Mouse (Mus musculus) lung, embryonic 15.5 days (tissue): ENCODE results near the gene Gna13. TPM values are rescaled to one million over a fixed set of nuclear protein-coding genes. Genes with fewer than 3 reads are reported as not detected.

ENCODE experiments used
- ATAC-seq: fragments of 200-750 bp; cut with Nextera tagmentation; 2 replicates; pipeline ENCODE4 v1.8.0; 2017; ENCODE audit warnings: moderate number of reproducible peaks, borderline replicate concordance; ENCODE audit not compliant: low FRiP score, low TSS enrichment; ENCODE audit errors: extremely low read depth
- H3K27ac ChIP-seq: fragments of 300-500 bp; sonication (generic); 2 replicates; pipeline ENCODE4 v1.5.1; 2015; ENCODE audit warnings: moderate library complexity, mild to moderate bottlenecking, inconsistent platforms
- H3K27me3 ChIP-seq: fragments of 300-500 bp; sonication (generic); 2 replicates; pipeline ENCODE4 v1.6.1; 2015; ENCODE audit warnings: inconsistent platforms
- H3K36me3 ChIP-seq: fragments of 300-500 bp; sonication (generic); 2 replicates; pipeline ENCODE4 v1.6.1; 2015; ENCODE audit warnings: inconsistent platforms
- H3K4me1 ChIP-seq: fragments of 300-500 bp; sonication (generic); 2 replicates; pipeline ENCODE4 v1.6.1; 2015; ENCODE audit warnings: inconsistent platforms
- H3K4me2 ChIP-seq: fragments of 300-500 bp; sonication (generic); 2 replicates; pipeline ENCODE4 v1.6.1; 2015; ENCODE audit warnings: inconsistent platforms, mild to moderate bottlenecking, moderate library complexity
- H3K4me3 ChIP-seq: fragments of 300-500 bp; sonication (generic); 2 replicates; pipeline ENCODE4 v1.5.1; 2015; ENCODE audit warnings: mild to moderate bottlenecking, inconsistent platforms
- H3K9ac ChIP-seq: fragments of 300-500 bp; sonication (generic); 2 replicates; pipeline ENCODE4 v1.6.1; 2015; ENCODE audit warnings: inconsistent platforms
- H3K9me3 ChIP-seq: fragments of 300-500 bp; sonication (generic); 2 replicates; pipeline ENCODE4 v1.6.1; 2016; ENCODE audit warnings: inconsistent platforms
- WGBS: fragments of 180-500 bp; shearing (Covaris S2); methylation state at CpG from one replicate; pipeline ENCODE4 v1.1.7; 2015; 5-methylcytosine and 5-hydroxymethylcytosine counted together
- polyA plus RNA-seq: library from polyadenylated mRNA; unstranded; fragments of >200 nt; fragmentation: Nextera tagmentation; extraction: Ambion mirVana; gene quantifications from 2 replicates; pipeline ENCODE4 v1.2.1, GENCODE M21; 2015

Gna13 gene
- polyA plus RNA-seq, 1 experiment from 2014 or later: 27.8 TPM

DNA sequence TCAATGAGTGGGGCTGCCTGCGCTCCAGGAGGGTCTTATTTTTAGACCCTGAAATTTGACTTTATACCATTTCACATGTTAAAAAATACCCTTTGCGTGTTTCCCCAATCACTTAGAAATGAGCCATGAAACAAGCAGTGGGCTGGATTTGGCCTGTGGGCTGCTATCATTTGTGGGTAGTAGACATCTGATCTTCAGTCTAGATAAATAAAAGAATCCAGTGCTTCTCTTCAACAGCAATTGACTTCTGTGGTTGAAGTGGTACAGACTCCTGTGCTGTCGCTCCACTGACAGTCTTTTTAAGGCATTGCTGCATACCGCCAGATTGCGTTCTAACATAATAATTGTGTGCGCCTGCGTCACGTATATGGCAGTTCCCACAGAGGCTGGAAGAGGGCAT is 22.7 kb downstream of the Gna13 start:
- Histone ChIP-seq H3K9ac (no peak overlapping the region), H3K27ac (no peak overlapping the region), H3K9me3 (no peaks in the 10 kb centered on the region), H3K4me1 (peaks cover 10% of the 10 kb centered on the region), H3K36me3 (no peaks in the 10 kb centered on the region), H3K27me3 (no peaks in the 10 kb centered on the region), H3K4me3 (no peak overlapping the region), H3K4me2 (no peak overlapping the region)
- no peak for ATAC-seq
- WGBS: 87% methylated on average over 8 of the region's 8 CpGs

DNA sequence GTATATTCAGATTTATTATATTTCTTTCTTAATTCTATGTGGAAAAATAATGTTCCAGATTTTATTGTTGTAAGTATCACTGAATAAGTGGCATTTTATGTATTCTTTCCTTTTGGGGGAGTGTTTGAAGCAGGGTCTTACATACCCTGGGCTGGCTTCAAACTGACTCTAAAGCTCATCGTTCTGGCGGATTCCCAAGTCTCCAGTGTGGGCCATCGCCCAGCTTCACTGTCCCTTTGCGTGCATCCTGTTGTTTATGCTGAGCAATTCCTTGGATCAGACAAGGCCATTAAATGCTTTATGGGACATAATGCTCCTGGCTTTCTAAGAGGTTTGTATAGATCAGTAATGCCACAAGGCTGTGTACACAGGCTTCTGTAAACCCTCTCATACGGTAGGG is 26.4 kb downstream of the Gna13 start:
- WGBS: 53% methylated on average over 5 of the region's 5 CpGs
- H3K36me3 ChIP-seq: peaks cover 6% of the 10 kb centered on the region; the same call in 1 of the 2 replicates
- no peaks in the 10 kb centered on the region for H3K9me3 ChIP-seq
- no peak overlapping the region for H3K27ac ChIP-seq
- H3K4me3 ChIP-seq: no peak overlapping the region
- no peak overlapping the region for H3K4me2 ChIP-seq
- peaks cover 7% of the 10 kb centered on the region for H3K4me1 ChIP-seq
- no peaks in the 10 kb centered on the region for H3K27me3 ChIP-seq
- no peak for ATAC-seq
- no peak overlapping the region for H3K9ac ChIP-seq

GRCm38 (mm10) chr11:109391200-109391599 is 28.6 kb downstream of the Gna13 start:
- Histone ChIP-seq H3K4me2 (no peak overlapping the region), H3K4me3 (no peak overlapping the region), H3K36me3 (peaks cover 20% of the 10 kb centered on the region; the same call in 1 of the 2 replicates), H3K4me1 (peaks cover 7% of the 10 kb centered on the region), H3K9me3 (no peaks in the 10 kb centered on the region), H3K9ac (no peak overlapping the region), H3K27ac (no peak overlapping the region), H3K27me3 (no peaks in the 10 kb centered on the region)
- WGBS: 86% methylated on average over 7 of the region's 7 CpGs
- no peak for ATAC-seq

DNA sequence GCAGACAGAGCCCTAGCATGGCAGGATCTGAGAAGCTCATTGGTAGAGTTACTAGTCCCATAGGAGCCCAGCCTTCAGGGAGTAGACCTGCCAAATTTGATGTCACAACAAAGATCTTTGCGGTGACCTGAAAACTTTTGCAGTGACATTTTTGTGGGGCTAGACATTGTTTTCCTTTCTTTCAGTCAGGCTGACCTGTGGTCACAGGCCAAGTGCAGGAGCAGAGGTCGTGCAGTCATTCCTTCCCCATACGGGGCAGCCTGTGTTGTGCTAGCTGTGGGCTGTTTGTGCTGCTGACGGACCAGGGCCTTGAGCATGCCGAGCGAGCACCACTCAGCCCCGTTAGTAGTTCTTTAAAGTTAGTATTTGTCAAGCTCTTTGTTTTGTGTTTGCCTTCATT is 29.1 kb downstream of the Gna13 start:
- WGBS: 64% methylated on average over 7 of the region's 7 CpGs
- H3K4me2 ChIP-seq: no peak overlapping the region
- no peak for ATAC-seq
- peaks cover 25% of the 10 kb centered on the region; the same call in 1 of the 2 replicates for H3K36me3 ChIP-seq
- H3K4me3 ChIP-seq: no peak overlapping the region
- no peak overlapping the region for H3K27ac ChIP-seq
- H3K27me3 ChIP-seq: no peaks in the 10 kb centered on the region
- H3K9ac ChIP-seq: no peak overlapping the region
- peaks cover 7% of the 10 kb centered on the region for H3K4me1 ChIP-seq
- no peaks in the 10 kb centered on the region for H3K9me3 ChIP-seq

DNA sequence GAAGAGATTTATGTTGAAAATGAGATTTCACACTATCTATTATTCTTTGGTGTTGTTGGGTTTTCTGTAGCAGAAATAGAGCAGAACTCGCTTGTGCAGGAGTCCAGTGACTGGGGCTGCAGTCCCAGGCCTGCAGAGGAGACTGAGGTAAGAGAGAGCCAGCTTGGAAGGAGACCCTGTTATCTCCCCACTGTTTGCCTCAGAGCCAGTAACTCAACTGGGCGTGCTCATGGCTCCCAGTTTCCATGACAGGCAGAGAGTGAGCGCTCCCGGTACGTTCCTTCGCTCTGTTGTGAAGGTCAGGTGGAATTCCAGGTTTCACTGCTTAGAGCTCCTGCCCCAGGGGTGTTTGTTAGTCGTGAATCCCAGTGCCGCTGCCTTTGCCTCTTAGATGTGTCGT is 30.0 kb downstream of the Gna13 start:
- H3K27ac ChIP-seq: no peak overlapping the region
- 82% methylated on average over 9 of the region's 9 CpGs for WGBS
- H3K36me3 ChIP-seq: peaks cover 31% of the 10 kb centered on the region; the same call in 1 of the 2 replicates
- H3K4me3 ChIP-seq: no peak overlapping the region
- no peaks in the 10 kb centered on the region for H3K9me3 ChIP-seq
- H3K4me1 ChIP-seq: peaks cover 7% of the 10 kb centered on the region
- no peak for ATAC-seq
- H3K27me3 ChIP-seq: no peaks in the 10 kb centered on the region
- no peak overlapping the region for H3K4me2 ChIP-seq
- no peak overlapping the region for H3K9ac ChIP-seq

DNA sequence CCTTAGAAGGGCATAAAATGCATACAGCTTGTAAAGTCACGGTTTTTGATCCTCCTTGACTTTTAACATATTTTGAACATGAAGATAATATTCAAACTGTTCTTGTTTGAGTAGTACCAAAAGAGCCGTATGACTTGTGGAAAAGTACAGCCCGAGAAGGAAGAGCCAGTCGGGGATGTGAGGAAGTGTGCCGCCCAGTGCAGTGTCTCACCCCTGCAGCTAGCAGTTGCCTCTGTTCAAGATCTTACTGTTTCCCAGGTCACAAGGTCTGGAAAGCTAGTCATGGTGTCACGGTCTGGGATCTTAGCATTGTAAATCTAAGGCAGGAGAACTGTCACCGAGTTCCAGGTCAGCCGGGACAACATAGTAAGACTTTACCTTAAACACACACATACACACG is 32.1 kb downstream of the Gna13 start:
- Histone ChIP-seq H3K27ac (no peak overlapping the region), H3K4me3 (no peak overlapping the region), H3K27me3 (no peaks in the 10 kb centered on the region), H3K4me1 (no peaks in the 10 kb centered on the region), H3K4me2 (no peak overlapping the region), H3K36me3 (peaks cover 39% of the 10 kb centered on the region; the same call in 1 of the 2 replicates), H3K9me3 (no peaks in the 10 kb centered on the region), H3K9ac (no peak overlapping the region)
- ATAC-seq: no peak
- WGBS: 86% methylated on average over 9 of the region's 9 CpGs

DNA sequence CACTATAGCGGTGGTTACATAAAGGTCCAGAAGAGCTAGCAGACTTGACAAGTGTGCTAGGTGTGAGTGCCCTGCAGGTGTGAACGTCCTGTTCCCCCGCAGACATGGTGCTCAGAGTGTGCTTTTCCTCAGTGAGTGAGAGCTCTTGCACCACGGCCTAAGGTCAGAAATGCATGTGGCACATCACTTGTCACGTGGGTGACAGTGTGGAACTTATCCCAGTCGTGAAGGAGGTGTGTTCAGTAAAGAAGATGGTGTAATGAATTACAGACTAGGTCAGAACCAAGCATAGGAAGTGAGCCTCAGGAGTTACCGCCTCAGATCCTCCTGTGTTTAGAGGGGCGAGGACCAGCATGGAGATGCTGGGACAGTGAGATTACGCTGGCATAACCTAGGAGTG is 32.7 kb downstream of the Gna13 start:
- H3K4me3 ChIP-seq: no peak overlapping the region
- H3K36me3 ChIP-seq: peaks cover 39% of the 10 kb centered on the region; the same call in 1 of the 2 replicates
- H3K27ac ChIP-seq: no peak overlapping the region
- H3K4me1 ChIP-seq: no peaks in the 10 kb centered on the region
- whole genome bisulfite sequencing: 81% methylated on average over 9 of the region's 9 CpGs
- no peak for ATAC-seq
- H3K9ac ChIP-seq: no peak overlapping the region
- H3K9me3 ChIP-seq: no peaks in the 10 kb centered on the region
- no peak overlapping the region for H3K4me2 ChIP-seq
- H3K27me3 ChIP-seq: no peaks in the 10 kb centered on the region

- H3K27ac ChIP-seq: no peak overlapping the region
- no peaks in the 10 kb centered on the region for H3K4me1 ChIP-seq
- H3K36me3 ChIP-seq: no peaks in the 10 kb centered on the region
- H3K9ac ChIP-seq: no peak overlapping the region
- no peaks in the 10 kb centered on the region for H3K27me3 ChIP-seq
- H3K4me3 ChIP-seq: no peak overlapping the region
- H3K4me2 ChIP-seq: no peak overlapping the region
- H3K9me3 ChIP-seq: no peaks in the 10 kb centered on the region
- ATAC-seq: no peak
- WGBS: 82% methylated on average over 5 of the region's 5 CpGs
Observed at GRCm38 (mm10) chr11:109406431-109406830, 43.8 kb downstream of the Gna13 start.

- H3K36me3 ChIP-seq: no peaks in the 10 kb centered on the region
- no peak overlapping the region for H3K27ac ChIP-seq
- H3K9me3 ChIP-seq: no peaks in the 10 kb centered on the region
- H3K4me3 ChIP-seq: no peak overlapping the region
- H3K4me1 ChIP-seq: no peaks in the 10 kb centered on the region
- no peak overlapping the region for H3K9ac ChIP-seq
- 83% methylated on average over 15 of the region's 15 CpGs for WGBS
- no peak overlapping the region for H3K4me2 ChIP-seq
- ATAC-seq: no peak
- H3K27me3 ChIP-seq: no peaks in the 10 kb centered on the region
Observed at GRCm38 (mm10) chr11:109410197-109410980, 47.8 kb downstream of the Gna13 start.

DNA sequence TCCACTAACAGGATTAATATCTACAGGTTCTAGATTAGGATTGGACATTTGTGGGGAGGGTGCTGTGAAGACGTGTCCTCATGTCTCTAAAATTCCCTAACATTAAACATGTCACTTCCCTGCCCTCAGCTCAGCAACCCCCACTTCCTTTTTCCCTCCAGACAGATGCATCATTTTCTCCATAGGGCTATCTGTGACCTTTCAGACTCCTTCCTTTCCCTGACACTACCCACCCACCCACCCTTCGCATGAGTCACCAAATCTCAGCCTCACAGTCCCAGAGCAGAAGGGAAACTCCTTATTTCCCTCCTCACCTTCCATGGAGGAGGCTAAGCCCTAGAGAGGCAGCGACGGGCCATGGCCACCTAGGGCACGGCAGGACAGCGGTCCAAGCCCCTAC is 51.0 kb downstream of the Gna13 start, which contains the start of gene 9930022D16Rik:
Gene 9930022D16Rik (plus strand): TSS at position 301 of the 400 bp plus-strand sequence.
- no peak for ATAC-seq
- H3K27ac ChIP-seq: no peak within 1 kb of the TSS

GRCm38 (mm10) chr11:109414802-109415201 is 52.2 kb downstream of the Gna13 start:
- peaks cover 11% of the 10 kb centered on the region; the same call in 1 of the 2 replicates for H3K4me1 ChIP-seq
- no peak overlapping the region for H3K27ac ChIP-seq
- H3K9ac ChIP-seq: no peak overlapping the region
- no peaks in the 10 kb centered on the region for H3K27me3 ChIP-seq
- H3K4me2 ChIP-seq: no peak overlapping the region
- ATAC-seq: no peak
- H3K4me3 ChIP-seq: no peak overlapping the region
- WGBS: 86% methylated on average over 5 of the region's 5 CpGs
- no peaks in the 10 kb centered on the region for H3K9me3 ChIP-seq
- no peaks in the 10 kb centered on the region for H3K36me3 ChIP-seq

More for the DNA sequence above, 51.0 kb downstream of the Gna13 start, which contains the start of gene 9930022D16Rik:
- peaks cover 11% of the 10 kb centered on the region; the same call in 1 of the 2 replicates for H3K4me1 ChIP-seq
- no peak within 1 kb of the TSS for H3K4me2 ChIP-seq
- no peak within 1 kb of the TSS for H3K9ac ChIP-seq
- H3K27me3 ChIP-seq: no peaks in the 10 kb centered on the region
- no peak within 1 kb of the TSS for H3K4me3 ChIP-seq
- H3K9me3 ChIP-seq: no peaks in the 10 kb centered on the region
- WGBS: 70% methylated on average over 6 of the region's 6 CpGs
- H3K36me3 ChIP-seq: no peaks in the 10 kb centered on the region

DNA sequence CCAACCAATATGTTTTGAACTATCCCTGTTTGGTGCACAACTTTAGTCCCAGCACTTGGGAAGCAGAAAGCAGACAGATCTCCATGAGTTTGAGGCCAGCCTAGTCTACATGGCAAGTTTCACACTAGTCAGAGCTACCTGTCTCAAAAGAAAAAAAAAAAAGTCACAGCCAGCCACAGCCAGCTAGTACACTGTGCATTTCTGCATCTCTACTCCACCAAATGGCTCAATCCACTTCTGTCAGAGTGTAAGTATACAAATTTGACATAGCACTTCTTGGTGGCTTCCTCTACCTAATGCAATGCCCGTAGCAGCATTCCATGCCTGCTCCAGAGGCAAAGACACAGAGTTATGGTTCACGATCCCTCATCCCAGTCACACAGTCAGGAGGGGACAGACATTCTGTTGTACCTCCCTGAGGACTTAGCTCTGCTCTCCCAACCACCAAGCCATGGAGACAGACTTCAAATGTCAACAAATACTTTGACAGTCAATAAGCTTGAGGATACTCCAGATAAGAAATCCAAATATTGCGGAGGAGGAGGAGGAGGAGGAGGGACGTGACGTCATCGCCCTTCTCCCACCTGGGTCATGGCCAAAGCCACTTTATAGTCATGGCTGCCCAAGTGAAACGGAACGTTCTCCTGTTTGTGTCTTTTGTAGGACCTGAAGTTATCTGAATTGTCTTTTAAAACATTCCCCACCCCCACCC is 54.2 kb downstream of the Gna13 start:
- Histone ChIP-seq H3K27ac (no peak overlapping the region), H3K4me1 (peaks cover 11% of the 10 kb centered on the region; the same call in 1 of the 2 replicates), H3K4me3 (no peak overlapping the region), H3K9me3 (no peaks in the 10 kb centered on the region), H3K9ac (no peak overlapping the region), H3K36me3 (no peaks in the 10 kb centered on the region), H3K27me3 (no peaks in the 10 kb centered on the region), H3K4me2 (0 out of 2 replicates have a peak overlapping the region, but pooled peaks have one; percentile 2)
- ATAC-seq: peak; percentile 57
- WGBS: 24% methylated on average over 8 of the region's 8 CpGs
